Mouse (Mus musculus) midbrain, postnatal 0 days (tissue): ENCODE measurements around the gene Cenpc1. TPM values are rescaled to one million over a fixed set of nuclear protein-coding genes. Genes with fewer than 3 reads are reported as not detected.

Source experiments
- ATAC-seq: fragments of 200-750 bp; cut with Nextera tagmentation; 2 replicates; pipeline ENCODE4 v1.8.0; 2017; ENCODE audit warnings: moderate number of reproducible peaks, mild to moderate bottlenecking, moderate TSS enrichment, moderate library complexity; ENCODE audit not compliant: low FRiP score
- DNase-seq: peaks from one replicate; pipeline ENCODE4 v3.0.0-alpha.2; 2015; ENCODE audit warnings: low spot score
- H3K27ac ChIP-seq: fragments of 300-500 bp; sonication (generic); 2 replicates; pipeline ENCODE4 v1.5.1; 2014; ENCODE audit warnings: low read depth, mild to moderate bottlenecking, low read length, mixed read lengths
- H3K27me3 ChIP-seq: fragments of 300-500 bp; sonication (generic); 2 replicates; pipeline ENCODE4 v1.6.1; 2014; ENCODE audit warnings: low read length, control low read depth, mixed read lengths; ENCODE audit not compliant: insufficient read depth
- H3K36me3 ChIP-seq: fragments of 300-500 bp; sonication (generic); 2 replicates; pipeline ENCODE4 v1.6.1; 2014; ENCODE audit warnings: low read length, control low read depth, mixed read lengths; ENCODE audit not compliant: insufficient read depth
- H3K4me1 ChIP-seq: fragments of 300-500 bp; sonication (generic); 2 replicates; pipeline ENCODE4 v1.6.1; 2014; ENCODE audit warnings: mild to moderate bottlenecking, control low read depth, antibody characterized with exemption, low read length, mixed read lengths; ENCODE audit not compliant: insufficient read depth
- H3K4me2 ChIP-seq: fragments of 300-500 bp; sonication (generic); 2 replicates; pipeline ENCODE4 v1.6.1; 2014; ENCODE audit warnings: low read depth, mild to moderate bottlenecking, low read length, mixed read lengths; ENCODE audit not compliant: poor library complexity, severe bottlenecking
- H3K4me3 ChIP-seq: fragments of 300-500 bp; sonication (generic); 2 replicates; pipeline ENCODE4 v1.5.1; 2014; ENCODE audit warnings: low read depth, mild to moderate bottlenecking, low read length, moderate library complexity
- H3K9ac ChIP-seq: fragments of 300-500 bp; sonication (generic); replicated peaks from 2 replicates; pipeline ENCODE4 v1.6.1; 2014; ENCODE audit warnings: mild to moderate bottlenecking, low read length, moderate library complexity, mixed read lengths; ENCODE audit not compliant: poor library complexity, severe bottlenecking
- H3K9me3 ChIP-seq: fragments of 300-500 bp; sonication (generic); 2 replicates; pipeline ENCODE4 v1.6.1; 2016; ENCODE audit warnings: low read length, control low read depth
- CTCF ChIP-seq: IDR thresholded peaks from 2 replicates; pipeline ENCODE4 v1.5.1; 2016; ENCODE audit warnings: antibody characterized with exemption, mild to moderate bottlenecking
- WGBS: fragments of 180-500 bp; shearing (Covaris S2); extraction: QIAGEN DNeasy Blood & Tissue Kit; methylation state at CpG from one replicate; pipeline ENCODE4 v1.1.7; 2014; 5-methylcytosine and 5-hydroxymethylcytosine counted together
- polyA plus RNA-seq: library from polyadenylated mRNA; unstranded; fragments of >200 nt; fragmentation: Nextera tagmentation; extraction: Ambion mirVana; gene quantifications from 2 replicates; pipeline ENCODE4 v1.2.1, GENCODE M21; 2015
- total RNA-seq: library from RNA; depleted of rRNA; stranded (reverse); fragments of >200 nt; gene quantifications from 2 replicates; pipeline ENCODE4 v1.2.3, GENCODE M21; 2014

Cenpc1 gene
- total and polyA plus RNA-seq, 2 experiments from 2014 or later, result 19.1 to 23.5 TPM

- no peaks in the 10 kb centered on the region for H3K4me1 ChIP-seq
- 92% methylated on average over 4 of the region's 4 CpGs for WGBS
- no peak for TF ChIP-seq CTCF
- no peak overlapping the region for H3K4me3 ChIP-seq
- ATAC-seq, result no peak
- no peak overlapping the region for H3K27ac ChIP-seq
- H3K27me3 ChIP-seq, result no peaks in the 10 kb centered on the region
- no peaks in the 10 kb centered on the region for H3K9me3 ChIP-seq
- H3K4me2 ChIP-seq, result no peak overlapping the region
- H3K36me3 ChIP-seq, result no peaks in the 10 kb centered on the region
- no peak overlapping the region for H3K9ac ChIP-seq
- DNase-seq, result no peak
Measured at GRCm38 (mm10) chr5:85992805-85993721, 72.3 kb downstream of the Cenpc1 start.

- Histone ChIP-seq H3K4me1 (no peaks in the 10 kb centered on the region), H3K27ac (no peak overlapping the region), H3K36me3 (no peaks in the 10 kb centered on the region), H3K27me3 (no peaks in the 10 kb centered on the region), H3K4me3 (no peak overlapping the region), H3K4me2 (no peak overlapping the region), H3K9me3 (no peaks in the 10 kb centered on the region), H3K9ac (no peak overlapping the region)
- 2% methylated on average over 1 of the region's 1 CpGs for WGBS
- 0 out of 2 replicates have a peak, but pooled peaks have one; percentile 47 for ATAC-seq
- TF ChIP-seq CTCF, result peak; percentile 76
- peak; percentile 79 for DNase-seq
Measured at GRCm38 (mm10) chr5:85992055-85992454, 73.3 kb downstream of the Cenpc1 start.

GRCm38 (mm10) chr5:85987516-85987863 is 77.9 kb downstream of the Cenpc1 start:
- no peak for TF ChIP-seq CTCF
- no peaks in the 10 kb centered on the region for H3K9me3 ChIP-seq
- no peaks in the 10 kb centered on the region for H3K36me3 ChIP-seq
- WGBS, result 85% methylated on average over 2 of the region's 2 CpGs
- no peaks in the 10 kb centered on the region for H3K4me1 ChIP-seq
- H3K9ac ChIP-seq, result no peak overlapping the region
- no peak overlapping the region for H3K4me3 ChIP-seq
- H3K4me2 ChIP-seq, result no peak overlapping the region
- ATAC-seq, result no peak
- H3K27me3 ChIP-seq, result no peaks in the 10 kb centered on the region
- no peak for DNase-seq
- H3K27ac ChIP-seq, result no peak overlapping the region

GRCm38 (mm10) chr5:85986734-85987515 is 78.5 kb downstream of the Cenpc1 start:
- Histone ChIP-seq H3K9ac (no peak overlapping the region), H3K4me1 (no peaks in the 10 kb centered on the region), H3K27ac (no peak overlapping the region), H3K9me3 (no peaks in the 10 kb centered on the region), H3K4me2 (no peak overlapping the region), H3K27me3 (no peaks in the 10 kb centered on the region), H3K4me3 (no peak overlapping the region), H3K36me3 (no peaks in the 10 kb centered on the region)
- WGBS, result 85% methylated on average over 4 of the region's 4 CpGs
- DNase-seq (no peak), ATAC-seq (no peak)
- no peak for TF ChIP-seq CTCF

GRCm38 (mm10) chr5:85977646-85978426 is 87.5 kb downstream of the Cenpc1 start:
- Histone ChIP-seq H3K9me3 (no peaks in the 10 kb centered on the region), H3K9ac (no peak overlapping the region), H3K27me3 (no peaks in the 10 kb centered on the region), H3K4me1 (no peaks in the 10 kb centered on the region), H3K4me2 (no peak overlapping the region), H3K4me3 (no peak overlapping the region), H3K36me3 (no peaks in the 10 kb centered on the region), H3K27ac (no peak overlapping the region)
- WGBS, result 71% methylated on average over 8 of the region's 8 CpGs
- TF ChIP-seq CTCF, result no peak
- ATAC-seq, result no peak
- DNase-seq, result no peak
